Mouse (Mus musculus): ENCODE results near the gene Supt6. TPM values are rescaled to one million over a fixed set of nuclear protein-coding genes. Genes with fewer than 3 reads are reported as not detected.
"Not testable (repeated sequence)": the region's sequence is repeated elsewhere in the genome, so short reads cannot be mapped to it uniquely, and the experiment has no call there.

Gene Supt6
- polyA plus RNA-seq, 1 experiment, result 28.5 TPM

GRCm38 (mm10) chr11:78190041-78190440 is 55.7 kb downstream of the Supt6 start:
- 28% methylated on average over 6 of the region's 6 CpGs for WGBS
- H3K4me3 ChIP-seq (ENCODE audit: low read depth, low read length), result no peak overlapping the region

GRCm38 (mm10) chr11:78189234-78190040 is 56.4 kb downstream of the Supt6 start:
- Histone ChIP-seq H3K4me1 (ENCODE audit: control insufficient read depth, insufficient read depth, insufficient read length, low read length) (peaks cover 10% of the 10 kb centered on the region), H3K36me3 (ENCODE audit: control insufficient read depth, insufficient read depth, low read length) (no peaks in the 10 kb centered on the region), H3K4me3 (ENCODE audit: low read depth, low read length) (peak overlapping the region; percentile 57), H3K27ac (ENCODE audit: insufficient read depth, low read depth, low read length) (no peak overlapping the region; the same call in 1 of the 2 replicates), H3K27me3 (ENCODE audit: control insufficient read depth, insufficient read depth, low read length) (peaks cover 27% of the 10 kb centered on the region)
- 2% methylated on average over 42 of the region's 42 CpGs for WGBS
- no peak for TF ChIP-seq CTCF (IDR thresholded peaks at IDR 0.05; ENCODE audit: extremely low read depth, insufficient read length, insufficient replicate concordance, low read depth, low read length)
- no peak for TF ChIP-seq POLR2A (IDR thresholded peaks at IDR 0.05; ENCODE audit: low read depth, low read length)

More at GRCm38 (mm10) chr11:78190041-78190440, 55.7 kb downstream of the Supt6 start:
- H3K4me1 ChIP-seq (ENCODE audit: control insufficient read depth, insufficient read depth, insufficient read length, low read length), result peaks cover 12% of the 10 kb centered on the region
- H3K27me3 ChIP-seq (ENCODE audit: control insufficient read depth, insufficient read depth, low read length), result peaks cover 27% of the 10 kb centered on the region
- TF ChIP-seq CTCF (IDR thresholded peaks at IDR 0.05; ENCODE audit: extremely low read depth, insufficient read length, insufficient replicate concordance, low read depth, low read length) (no peak), POLR2A (IDR thresholded peaks at IDR 0.05; ENCODE audit: low read depth, low read length) (no peak)
- H3K36me3 ChIP-seq (ENCODE audit: control insufficient read depth, insufficient read depth, low read length), result no peaks in the 10 kb centered on the region
- H3K27ac ChIP-seq (ENCODE audit: insufficient read depth, low read depth, low read length), result no peak overlapping the region

GRCm38 (mm10) chr11:78188331-78189233 is 57.2 kb downstream of the Supt6 start, which contains the start of gene Rab34:
Gene Rab34, plus strand, starts transcription at chr11:78188430.
- 1% methylated on average over 80 of the region's 80 CpGs for WGBS
- peak within 1 kb of the TSS; percentile 25 for H3K27ac ChIP-seq (ENCODE audit: insufficient read depth, low read depth, low read length)
- TF ChIP-seq CTCF (IDR thresholded peaks at IDR 0.05; ENCODE audit: extremely low read depth, insufficient read length, insufficient replicate concordance, low read depth, low read length) (no peak), POLR2A (IDR thresholded peaks at IDR 0.05; ENCODE audit: low read depth, low read length) (no peak)

GRCm38 (mm10) chr11:78184702-78185101 is 61.1 kb downstream of the Supt6 start:
- Histone ChIP-seq H3K36me3 (ENCODE audit: control insufficient read depth, insufficient read depth, low read length) (peaks cover 15% of the 10 kb centered on the region), H3K27me3 (ENCODE audit: control insufficient read depth, insufficient read depth, low read length) (peaks cover 18% of the 10 kb centered on the region), H3K4me1 (ENCODE audit: control insufficient read depth, insufficient read depth, insufficient read length, low read length) (peaks cover 14% of the 10 kb centered on the region)
- WGBS, result 89% methylated on average over 6 of the region's 6 CpGs
- H3K27ac ChIP-seq (ENCODE audit: insufficient read depth, low read depth, low read length); H3K4me3 ChIP-seq (ENCODE audit: low read depth, low read length): not testable (repeated sequence)

More at GRCm38 (mm10) chr11:78188331-78189233, 57.2 kb downstream of the Supt6 start, which contains the start of gene Rab34:
- no peaks in the 10 kb centered on the region for H3K36me3 ChIP-seq (ENCODE audit: control insufficient read depth, insufficient read depth, low read length)
- H3K4me3 ChIP-seq (ENCODE audit: low read depth, low read length), result peak within 1 kb of the TSS; percentile 57
- H3K4me1 ChIP-seq (ENCODE audit: control insufficient read depth, insufficient read depth, insufficient read length, low read length), result peaks cover 12% of the 10 kb centered on the region
- peaks cover 27% of the 10 kb centered on the region for H3K27me3 ChIP-seq (ENCODE audit: control insufficient read depth, insufficient read depth, low read length)

- Histone ChIP-seq H3K36me3 (ENCODE audit: control insufficient read depth, insufficient read depth, low read length) (peaks cover 19% of the 10 kb centered on the region), H3K4me1 (ENCODE audit: control insufficient read depth, insufficient read depth, insufficient read length, low read length) (peaks cover 12% of the 10 kb centered on the region), H3K27me3 (ENCODE audit: control insufficient read depth, insufficient read depth, low read length) (peaks cover 11% of the 10 kb centered on the region), H3K27ac (ENCODE audit: insufficient read depth, low read depth, low read length) (no peak overlapping the region), H3K4me3 (ENCODE audit: low read depth, low read length) (no peak overlapping the region)
- no peak for TF ChIP-seq CTCF (IDR thresholded peaks at IDR 0.05; ENCODE audit: extremely low read depth, insufficient read length, insufficient replicate concordance, low read depth, low read length)
- no peak for TF ChIP-seq POLR2A (IDR thresholded peaks at IDR 0.05; ENCODE audit: low read depth, low read length)
- WGBS, result 52% methylated on average over 10 of the region's 10 CpGs
Observed at GRCm38 (mm10) chr11:78183884-78184514, 61.8 kb downstream of the Supt6 start.

GRCm38 (mm10) chr11:78182961-78183844 is 62.6 kb downstream of the Supt6 start, which contains the start of gene Rpl23a:
Gene Rpl23a, minus strand, starts transcription at chr11:78183584.
- TF ChIP-seq POLR2A (IDR thresholded peaks at IDR 0.05; ENCODE audit: low read depth, low read length), result peak; percentile 88
- TF ChIP-seq CTCF (IDR thresholded peaks at IDR 0.05; ENCODE audit: extremely low read depth, insufficient read length, insufficient replicate concordance, low read depth, low read length), result no peak
- WGBS, result under 1% methylated on average over 38 of the region's 38 CpGs

More at GRCm38 (mm10) chr11:78182961-78183844, 62.6 kb downstream of the Supt6 start, which contains the start of gene Rpl23a:
- H3K4me3 ChIP-seq (ENCODE audit: low read depth, low read length), result peak within 1 kb of the TSS; percentile 74
- peaks cover 3% of the 10 kb centered on the region for H3K27me3 ChIP-seq (ENCODE audit: control insufficient read depth, insufficient read depth, low read length)
- H3K27ac ChIP-seq (ENCODE audit: insufficient read depth, low read depth, low read length), result peak within 1 kb of the TSS; percentile 41
- peaks cover 19% of the 10 kb centered on the region for H3K36me3 ChIP-seq (ENCODE audit: control insufficient read depth, insufficient read depth, low read length)
- peaks cover 10% of the 10 kb centered on the region for H3K4me1 ChIP-seq (ENCODE audit: control insufficient read depth, insufficient read depth, insufficient read length, low read length)

All from small intestine, adult 2 months (tissue).